Mouse (Mus musculus): Measurements from ENCODE around the gene Smarcd1. TPM values are rescaled to one million over a fixed set of nuclear protein-coding genes. Genes with fewer than 3 reads are reported as not detected.
"Not testable (repeated sequence)": the region's sequence is repeated elsewhere in the genome, so short reads cannot be mapped to it uniquely, and the experiment has no call there.

Gene Smarcd1
- total RNA-seq, 2 experiments from 2014 or later = 28.0 to 29.8 TPM

DNA sequence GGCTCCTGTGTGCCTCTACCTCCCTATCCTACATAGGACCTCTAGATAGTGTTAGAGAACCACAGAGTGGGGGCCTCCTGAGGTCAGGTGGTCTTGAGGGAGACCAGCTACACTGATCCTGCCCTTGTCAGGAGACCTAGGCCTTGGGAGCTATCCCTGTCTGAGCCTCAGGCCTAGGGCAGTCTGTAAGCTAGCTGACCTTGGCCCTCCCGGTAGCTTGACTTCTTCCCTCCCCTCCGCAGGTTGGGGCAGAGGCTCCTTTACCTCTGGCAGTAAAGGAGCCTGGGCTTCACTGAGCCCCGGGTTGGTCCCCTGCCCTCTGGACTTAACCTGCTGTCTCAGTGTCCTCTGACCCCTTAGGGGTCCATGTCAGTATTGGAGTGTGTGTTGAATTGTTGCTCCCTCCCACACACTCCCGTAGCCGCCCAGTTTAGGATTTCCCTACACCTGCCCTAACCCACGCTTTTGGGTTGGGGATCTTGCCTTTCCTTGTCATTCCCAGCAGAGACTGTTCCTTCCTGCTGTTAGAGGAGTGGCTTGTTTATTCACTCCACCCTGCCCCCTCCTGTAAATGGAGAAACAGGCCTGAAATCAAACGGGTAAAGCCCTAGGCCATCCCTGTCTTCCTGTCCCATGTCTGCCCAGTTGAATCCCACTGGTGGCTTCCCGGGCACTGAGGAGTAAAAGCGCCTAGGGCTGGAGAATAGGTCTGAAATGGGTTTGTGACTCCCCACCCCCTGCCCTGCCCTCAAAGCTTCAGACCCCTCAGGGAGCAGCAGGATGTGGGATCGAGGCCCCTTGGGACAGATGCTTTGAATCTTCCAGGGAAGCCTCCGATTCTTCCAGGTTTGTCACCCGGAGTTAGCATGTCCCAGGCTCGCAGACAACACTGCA, 11.0 kb downstream of the Smarcd1 start:
- no peak for ATAC-seq (replicated peaks; ENCODE audit: poor library complexity, severe bottlenecking)

DNA sequence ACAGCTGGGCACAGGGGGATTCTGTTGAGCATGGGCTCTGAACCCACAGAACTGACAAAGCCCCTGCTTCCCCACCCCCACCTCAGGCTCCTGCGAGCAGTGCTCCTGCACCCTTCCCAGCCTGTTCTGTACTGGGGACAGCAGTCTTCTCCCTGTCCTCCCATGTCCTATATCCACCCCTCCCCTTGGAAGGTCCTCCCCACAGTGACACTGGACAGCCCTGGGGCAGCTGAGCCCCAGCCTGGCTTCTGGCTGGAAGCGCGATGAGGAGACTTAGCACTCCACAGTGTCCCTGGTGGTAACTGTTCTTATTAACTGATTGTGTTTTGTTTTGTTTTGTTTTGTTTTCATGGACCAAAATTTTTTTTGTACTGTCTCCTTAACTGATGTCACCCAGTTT, 11.6 kb downstream of the Smarcd1 start:
- no peak for ATAC-seq (replicated peaks; ENCODE audit: poor library complexity, severe bottlenecking)

DNA sequence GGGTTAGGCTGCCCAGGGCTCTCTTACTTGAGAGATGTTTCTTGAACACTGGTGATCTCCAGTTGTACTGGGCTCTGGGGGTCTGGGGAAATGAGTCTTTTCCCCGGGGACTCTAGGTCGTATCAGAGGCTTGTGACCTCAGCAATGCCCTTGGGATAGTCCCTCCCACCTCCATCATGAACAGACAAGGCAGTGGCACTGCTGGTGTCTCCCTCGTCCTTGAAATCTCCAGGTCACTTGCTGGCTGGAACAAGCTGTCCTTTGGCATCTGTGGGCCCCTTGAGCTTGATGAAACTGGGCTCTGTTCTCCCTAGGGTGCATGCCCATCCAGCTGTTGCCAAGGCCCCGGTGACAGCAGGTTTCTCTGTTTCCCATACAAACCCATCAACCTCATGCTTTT, 12.3 kb downstream of the Smarcd1 start:
- no peak for ATAC-seq (replicated peaks; ENCODE audit: poor library complexity, severe bottlenecking)

DNA sequence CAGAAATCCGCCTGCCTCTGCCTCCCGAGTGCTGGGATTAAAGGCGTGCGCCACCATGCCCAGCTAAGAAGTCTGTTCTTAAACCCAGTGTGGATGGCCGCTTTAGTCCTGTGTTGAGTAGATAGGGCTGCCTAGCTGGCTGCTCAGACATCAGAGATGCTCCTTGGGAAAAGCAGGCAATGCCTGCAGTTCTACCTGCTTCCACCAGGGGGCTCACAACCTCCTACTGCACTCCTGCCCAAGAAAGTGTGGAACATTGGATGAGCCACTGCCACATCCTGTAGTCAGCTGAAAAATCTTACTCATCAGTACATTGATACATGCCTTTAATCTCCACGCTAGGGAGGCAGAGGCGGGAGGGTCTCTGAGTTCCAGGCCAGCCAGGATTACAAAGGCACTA, 12.9 kb downstream of the Smarcd1 start:
- peak; percentile 59 for ATAC-seq (replicated peaks; ENCODE audit: poor library complexity, severe bottlenecking)

DNA sequence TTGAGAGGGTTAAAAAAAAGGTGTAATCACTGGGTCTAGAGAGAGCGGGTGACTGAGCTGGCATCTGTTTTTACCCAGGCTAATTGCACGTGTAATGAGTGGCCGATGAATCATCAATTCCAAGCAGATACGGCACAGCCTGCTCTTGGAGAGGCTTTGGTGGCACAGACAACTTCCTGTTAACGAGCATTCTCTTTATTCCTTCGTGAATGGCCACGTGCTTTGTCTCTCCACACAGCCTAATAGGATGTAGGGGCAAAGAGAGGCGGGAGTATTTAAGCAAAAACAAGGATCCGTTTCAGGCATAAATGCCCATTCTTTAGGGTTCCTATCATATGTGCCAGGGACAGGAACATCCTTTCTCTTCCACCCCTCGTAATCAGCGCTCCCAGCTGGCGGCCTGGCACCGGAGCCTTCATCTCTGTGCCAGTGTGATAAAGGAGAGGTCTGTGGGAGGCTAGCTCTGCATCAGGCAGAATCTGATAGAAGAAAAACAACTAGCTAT, 13.5 kb downstream of the Smarcd1 start:
- ATAC-seq (replicated peaks; ENCODE audit: poor library complexity, severe bottlenecking) = no peak

DNA sequence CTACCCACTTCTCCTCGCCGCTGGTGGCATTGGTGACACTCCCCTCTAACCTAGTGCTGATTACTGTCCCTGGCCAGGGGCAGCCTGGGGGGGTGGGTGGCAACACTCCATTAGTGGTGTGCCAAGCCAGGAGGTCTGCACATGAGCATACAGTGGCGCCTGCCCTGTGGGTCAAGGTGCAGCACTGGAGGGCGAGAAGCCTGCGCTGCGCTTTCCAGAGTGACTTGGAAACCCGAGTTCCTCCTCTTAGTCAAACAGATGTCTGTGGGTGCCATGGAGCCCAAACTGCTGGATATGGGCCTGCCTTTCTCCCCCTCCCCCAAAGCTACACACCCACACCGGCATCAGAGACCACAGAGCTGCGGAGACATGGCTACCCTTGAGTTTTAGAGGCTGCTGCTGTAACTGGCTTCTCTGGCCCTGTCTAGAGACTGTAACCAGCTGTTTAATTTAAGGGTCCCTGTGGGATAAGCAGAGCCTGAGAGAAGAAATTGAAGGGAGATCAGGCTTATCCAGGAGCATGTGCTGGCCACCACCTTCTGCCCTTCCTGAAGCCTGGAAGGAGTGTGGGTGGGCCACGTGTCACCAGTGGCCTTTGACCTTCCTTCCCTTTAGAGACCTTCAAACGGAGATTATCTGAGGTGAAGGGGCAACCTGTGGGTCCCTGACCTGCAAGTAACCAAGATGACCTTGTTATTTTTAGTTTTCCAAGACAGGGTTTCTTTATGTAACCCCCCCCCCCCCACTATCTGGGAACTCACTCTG, 14.2 kb downstream of the Smarcd1 start:
- no peak for ATAC-seq (replicated peaks; ENCODE audit: poor library complexity, severe bottlenecking)

DNA sequence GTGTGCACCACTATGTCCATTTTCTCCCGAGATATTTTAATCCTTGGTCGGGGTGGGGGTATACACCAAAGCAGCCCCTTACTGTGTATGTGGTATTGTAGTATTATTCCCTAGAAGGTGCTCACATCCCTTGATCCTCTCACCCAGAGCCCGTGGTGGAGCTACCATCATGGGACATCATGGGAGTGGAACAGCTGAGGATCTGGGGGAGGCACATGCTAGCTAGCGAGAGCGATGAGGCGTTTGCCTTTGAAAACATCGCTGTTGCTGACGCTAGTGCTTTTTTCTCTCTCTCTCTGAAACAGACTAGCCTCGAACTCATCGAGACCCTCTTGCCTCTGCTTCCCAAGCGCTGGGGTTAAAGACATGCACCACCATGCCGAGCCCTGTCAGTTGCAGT, 14.9 kb downstream of the Smarcd1 start:
- ATAC-seq (replicated peaks; ENCODE audit: poor library complexity, severe bottlenecking) = no peak

DNA sequence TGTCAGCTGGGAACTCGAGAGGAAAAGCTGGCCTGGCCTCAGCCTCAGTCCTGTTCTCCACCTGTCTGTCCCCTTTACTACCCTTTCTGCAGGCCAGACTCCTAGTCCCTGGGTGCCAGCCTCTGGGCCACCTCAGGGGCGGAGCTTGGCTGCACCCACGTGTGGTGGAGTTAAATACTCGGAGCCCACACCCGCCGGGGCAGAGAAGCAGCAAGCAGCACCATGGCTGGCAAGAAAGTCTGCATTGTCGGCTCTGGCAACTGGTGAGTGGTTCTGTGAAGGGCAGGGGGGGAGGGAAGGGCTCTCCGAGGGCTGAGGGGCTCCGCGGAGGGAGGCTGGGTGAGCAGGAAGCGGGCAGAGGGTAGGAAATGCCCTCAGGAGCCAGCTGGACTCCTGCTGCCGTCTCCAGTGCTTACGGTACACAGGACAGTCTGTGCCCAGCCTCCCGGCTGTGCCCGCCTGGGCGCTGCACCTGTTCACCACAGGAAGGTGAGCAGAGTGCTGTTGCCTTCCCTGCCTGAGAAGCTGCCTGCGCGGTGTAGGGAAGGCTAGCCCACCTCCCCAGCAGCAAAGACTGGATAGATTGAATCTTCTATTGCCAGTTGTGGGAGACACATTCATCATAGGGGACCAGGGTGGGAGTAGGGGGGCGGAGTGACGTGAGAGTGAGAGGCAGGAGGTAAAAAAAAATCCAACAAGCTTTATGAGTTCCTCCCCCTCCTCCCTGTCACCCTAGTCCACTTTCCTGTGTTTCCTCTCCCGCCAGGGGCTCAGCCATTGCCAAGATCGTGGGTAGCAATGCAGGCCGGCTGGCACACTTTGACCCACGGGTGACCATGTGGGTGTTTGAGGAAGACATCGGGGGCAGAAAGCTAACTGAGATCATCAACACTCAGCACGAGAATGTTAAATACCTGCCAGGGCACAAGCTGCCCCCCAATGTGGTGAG, 15.7 kb downstream of the Smarcd1 start, which contains the start of gene Gpd1:
TSS of gene Gpd1 (plus strand) at position 130 of the 949 bp plus-strand sequence.
- ATAC-seq (replicated peaks; ENCODE audit: poor library complexity, severe bottlenecking) = peak; percentile 40

DNA sequence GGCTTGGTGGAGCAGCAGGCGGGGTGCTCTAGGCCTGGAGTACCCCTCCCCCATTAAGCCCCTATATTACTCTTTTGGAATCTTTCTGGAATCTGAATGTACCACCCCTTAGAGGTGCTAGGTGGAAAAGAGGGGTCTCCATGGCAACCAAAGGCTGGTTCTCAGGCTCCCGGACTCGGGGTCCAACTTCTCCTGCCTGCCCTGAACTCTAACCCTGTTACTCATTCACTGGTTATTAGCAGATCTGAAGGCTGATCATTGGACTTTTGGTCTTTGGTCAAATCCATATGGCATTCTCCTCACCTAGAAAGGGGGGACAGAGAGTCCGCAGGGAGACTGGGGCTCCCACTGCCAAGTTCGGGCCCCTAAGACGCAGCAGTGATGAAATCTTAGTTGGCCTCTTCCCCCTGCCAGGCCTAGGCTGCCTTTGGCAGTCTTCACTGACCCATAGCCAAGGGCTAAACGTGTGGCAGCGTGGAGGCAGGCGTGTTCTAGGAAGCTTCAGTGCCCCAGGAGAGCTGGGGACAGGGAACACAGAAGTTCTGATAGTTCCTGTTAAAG, 16.6 kb downstream of the Smarcd1 start:
- ATAC-seq (replicated peaks; ENCODE audit: poor library complexity, severe bottlenecking) = no peak

DNA sequence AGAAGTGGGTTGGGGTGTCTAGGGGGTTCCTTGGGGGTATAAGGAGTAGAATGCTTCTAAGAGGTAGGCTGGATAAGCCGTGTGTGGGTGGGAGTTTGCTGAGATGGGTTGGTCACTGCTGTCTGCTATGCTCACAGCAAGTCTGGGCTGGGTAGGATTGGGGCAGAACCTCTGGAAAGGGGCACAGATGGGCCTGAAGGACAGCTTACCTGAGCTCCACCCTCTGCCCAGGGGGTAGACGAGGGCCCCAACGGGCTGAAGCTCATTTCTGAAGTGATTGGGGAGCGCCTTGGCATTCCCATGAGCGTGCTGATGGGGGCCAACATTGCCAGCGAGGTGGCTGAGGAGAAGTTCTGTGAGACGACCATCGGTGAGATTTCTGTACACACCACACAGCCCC, 17.9 kb downstream of the Smarcd1 start:
- ATAC-seq (replicated peaks; ENCODE audit: poor library complexity, severe bottlenecking) = no peak

DNA sequence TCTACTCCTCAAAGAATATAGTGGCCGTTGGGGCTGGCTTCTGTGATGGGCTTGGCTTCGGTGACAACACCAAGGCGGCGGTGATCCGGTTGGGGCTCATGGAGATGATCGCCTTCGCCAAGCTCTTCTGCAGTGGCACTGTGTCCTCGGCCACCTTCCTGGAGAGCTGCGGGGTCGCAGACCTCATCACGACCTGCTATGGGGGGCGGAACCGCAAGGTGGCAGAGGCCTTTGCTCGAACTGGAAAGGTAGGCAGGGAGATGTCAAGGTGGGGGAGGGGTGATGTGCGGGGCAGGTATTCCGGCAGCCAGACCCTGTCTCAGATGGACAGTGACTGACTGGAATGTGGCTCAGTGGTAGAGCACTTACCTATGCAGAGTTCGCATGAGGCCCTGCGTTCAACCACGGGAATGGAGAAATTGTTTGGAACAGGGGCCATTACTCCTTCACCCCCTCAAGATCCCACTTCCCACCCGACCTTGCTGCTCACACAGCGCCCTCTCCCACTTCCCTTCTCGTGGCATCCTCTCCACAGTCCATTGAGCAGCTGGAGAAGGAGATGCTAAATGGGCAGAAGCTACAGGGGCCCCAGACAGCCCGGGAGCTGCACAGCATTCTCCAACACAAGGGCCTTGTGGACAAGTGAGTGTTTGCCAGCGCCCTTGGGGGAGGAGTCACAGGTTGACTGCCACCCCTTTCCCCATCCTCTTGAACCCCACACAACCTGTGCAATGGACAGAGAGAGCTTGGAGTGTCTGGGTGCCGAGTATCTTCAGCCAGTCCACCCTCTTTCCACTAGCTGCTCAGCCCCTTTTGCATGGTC, 20.2 kb downstream of the Smarcd1 start:
- no peak for ATAC-seq (replicated peaks; ENCODE audit: poor library complexity, severe bottlenecking)

DNA sequence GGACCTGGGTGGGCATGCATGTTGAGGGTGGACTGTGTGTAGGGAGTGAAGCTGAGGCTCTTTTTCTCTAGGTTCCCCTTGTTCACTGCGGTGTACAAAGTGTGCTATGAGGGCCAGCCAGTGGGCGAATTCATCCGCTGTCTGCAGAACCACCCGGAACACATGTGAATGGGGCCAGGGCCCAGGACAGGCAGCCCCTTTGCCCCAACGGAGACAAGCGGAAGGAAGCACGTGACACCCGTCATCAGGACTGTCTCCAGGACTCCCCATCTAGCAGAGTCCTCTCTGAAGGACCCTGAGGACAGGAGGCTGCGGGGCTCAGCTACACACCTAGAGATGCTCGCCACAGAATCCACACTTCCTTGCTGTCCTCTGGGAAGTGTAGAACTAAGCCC, 21.2 kb downstream of the Smarcd1 start:
- ATAC-seq (replicated peaks; ENCODE audit: poor library complexity, severe bottlenecking) = no peak

DNA sequence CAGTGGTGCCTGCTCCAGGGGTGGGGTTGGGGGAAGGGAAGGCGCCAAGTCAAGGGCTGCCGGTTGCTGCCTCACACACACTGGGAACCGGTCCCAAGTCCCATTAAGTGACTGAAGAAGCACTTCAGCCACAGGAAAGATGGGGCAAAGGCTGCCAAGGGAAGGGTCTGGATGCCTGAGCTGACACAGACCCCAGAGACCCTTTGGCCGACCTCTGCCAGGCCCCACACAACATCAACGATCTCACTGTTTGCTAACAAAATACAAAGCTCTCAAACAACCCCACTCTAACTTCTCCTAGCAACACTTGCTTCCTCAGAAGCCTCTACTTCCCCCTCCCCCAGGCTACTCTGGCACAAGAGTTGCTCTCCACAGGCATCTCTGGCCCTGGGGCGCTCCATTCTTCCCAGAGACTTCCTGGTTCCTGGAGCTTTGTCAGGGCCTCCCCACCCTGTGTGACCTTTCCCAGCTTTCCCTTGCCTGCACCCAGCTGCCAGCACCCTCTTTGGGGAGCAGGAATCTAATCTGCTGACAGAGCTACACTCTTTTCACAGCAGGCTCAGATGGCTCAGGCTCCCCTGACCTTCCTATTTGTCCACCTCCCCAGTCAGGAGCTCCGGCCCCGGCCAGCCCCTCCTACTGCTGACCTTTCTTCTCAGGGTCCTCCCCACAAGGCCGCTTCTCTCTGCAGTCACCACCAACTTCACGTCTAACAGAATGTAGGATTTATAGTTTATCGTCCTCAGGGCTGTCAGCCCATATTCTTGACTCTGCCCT, 21.8 kb downstream of the Smarcd1 start:
- peak; percentile 18 for ATAC-seq (replicated peaks; ENCODE audit: poor library complexity, severe bottlenecking)

DNA sequence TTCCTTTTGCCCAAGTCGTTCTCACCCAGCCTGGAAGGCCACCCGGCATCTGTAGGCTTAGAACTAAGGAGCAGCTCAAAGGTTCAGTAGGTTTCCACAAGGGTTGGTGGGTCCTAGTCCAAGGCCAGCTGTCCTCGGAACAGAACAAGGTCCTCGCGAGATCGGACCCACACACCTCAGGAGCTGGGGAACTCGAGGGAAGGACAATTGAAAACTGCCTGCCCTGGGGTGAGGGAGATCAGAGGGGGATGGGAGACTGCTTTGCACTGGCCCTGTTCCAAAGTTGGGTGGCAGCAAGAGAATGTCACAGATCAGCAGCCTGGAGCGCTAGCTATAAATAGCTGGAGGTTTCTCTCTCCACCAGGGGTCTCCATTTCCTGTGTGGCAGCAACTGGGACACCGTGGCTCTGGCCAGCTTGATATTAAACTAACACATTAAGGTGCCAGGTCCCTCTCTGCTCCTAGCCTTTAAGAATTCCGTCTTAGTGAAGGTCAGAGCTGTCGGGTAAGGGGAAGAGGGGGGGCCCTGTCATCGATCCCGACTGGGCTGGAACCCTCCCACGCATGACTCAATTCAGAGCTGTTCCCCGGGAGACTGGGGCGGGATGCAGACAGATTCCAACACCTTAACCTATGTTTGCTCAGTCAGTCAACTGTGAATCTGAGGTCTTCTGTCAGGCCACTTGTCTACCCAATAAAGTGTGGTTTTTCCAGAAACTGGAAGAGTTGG, 22.5 kb downstream of the Smarcd1 start:
- ATAC-seq (replicated peaks; ENCODE audit: poor library complexity, severe bottlenecking) = peak; percentile 18

DNA sequence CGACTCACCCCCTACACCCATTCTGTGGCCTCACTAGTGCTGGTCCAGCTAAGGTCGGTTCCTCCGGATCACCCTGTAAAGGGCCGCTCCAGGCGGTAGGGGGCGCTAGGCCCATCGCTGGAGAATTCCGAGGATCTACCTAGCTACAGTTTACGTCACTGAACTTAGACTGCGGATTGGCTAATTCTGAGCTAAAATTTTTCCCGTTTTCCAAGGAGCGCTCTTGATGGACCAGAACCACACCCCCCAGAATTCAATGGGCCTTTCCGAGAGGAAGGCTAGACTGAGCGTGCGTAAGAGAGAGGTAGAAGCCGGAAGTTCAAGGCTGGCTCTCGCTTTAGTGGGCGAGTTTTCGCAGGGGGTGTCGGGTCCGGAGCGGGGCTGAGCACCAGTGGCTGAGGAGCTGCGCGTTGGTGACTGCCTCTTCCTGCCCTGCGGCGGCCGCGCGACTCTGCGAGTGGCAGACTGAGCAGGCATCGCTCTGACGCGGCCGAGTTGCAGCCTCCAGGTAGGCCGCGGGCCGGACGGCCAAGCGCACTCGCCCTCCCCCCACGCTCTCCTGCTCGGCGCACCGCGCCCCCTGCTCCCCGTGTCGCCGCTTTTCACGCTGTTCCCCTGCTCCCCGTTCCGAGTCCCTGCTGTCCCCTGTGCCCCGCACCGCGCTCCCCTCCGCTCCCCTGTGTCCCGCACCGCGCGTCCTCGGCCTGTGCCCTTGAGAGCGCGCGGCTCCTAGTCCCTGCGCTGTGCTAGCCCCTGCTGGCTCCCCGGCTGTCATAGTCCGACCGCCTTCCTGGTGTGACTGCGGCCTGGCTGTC, 23.6 kb downstream of the Smarcd1 start, which contains the start of gene Cox14:
TSS of gene Cox14 (plus strand) at position 278 of the 815 bp plus-strand sequence.
- ATAC-seq (replicated peaks; ENCODE audit: poor library complexity, severe bottlenecking) = peak; percentile 87

DNA sequence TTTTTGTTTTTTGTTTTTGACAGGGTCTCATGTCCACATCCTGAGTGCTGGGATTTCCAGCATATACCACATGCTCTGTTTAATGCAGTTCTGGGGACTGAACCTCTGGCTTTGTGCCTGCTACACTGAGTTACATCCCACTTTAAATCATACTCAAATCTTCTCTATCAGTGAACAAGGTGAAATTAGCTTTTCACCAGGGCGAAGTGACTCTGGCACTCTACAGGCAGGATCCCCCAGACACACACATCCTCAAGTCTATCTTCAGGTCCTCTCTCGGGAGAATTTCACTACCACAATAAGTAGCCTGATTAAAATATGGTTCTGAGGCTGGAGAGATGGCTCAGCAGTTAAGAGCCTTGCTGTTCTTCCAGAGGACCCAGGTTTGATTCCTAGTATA, 24.6 kb downstream of the Smarcd1 start:
- ATAC-seq (replicated peaks; ENCODE audit: poor library complexity, severe bottlenecking) = no peak

DNA sequence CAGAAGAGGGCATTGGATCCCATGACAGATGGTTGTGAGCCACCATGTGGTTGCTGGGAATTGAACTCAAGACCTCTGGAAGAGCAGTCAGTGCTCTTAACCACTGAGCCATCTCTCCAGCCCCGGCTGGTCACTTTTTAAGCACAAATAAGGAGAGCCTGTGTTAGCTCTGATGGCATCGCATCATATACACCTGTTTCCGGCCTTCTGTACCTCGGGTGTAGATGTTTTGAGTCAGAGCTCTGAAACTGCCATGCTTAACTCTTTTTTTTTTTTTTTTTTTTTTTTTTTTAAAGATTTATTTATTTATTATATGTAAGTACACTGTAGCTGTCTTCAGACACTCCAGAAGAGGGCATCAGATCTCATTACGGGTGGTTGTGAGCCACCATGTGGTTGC, 25.1 kb downstream of the Smarcd1 start:
- ATAC-seq (replicated peaks; ENCODE audit: poor library complexity, severe bottlenecking) = not testable (repeated sequence)
